Mouse (Mus musculus): Measurements from ENCODE around the gene Gse1. TPM values are rescaled to one million over a fixed set of nuclear protein-coding genes. Genes with fewer than 3 reads are reported as not detected.

Gene Gse1
- polyA plus RNA-seq, 1 experiment = 17.1 TPM

DNA sequence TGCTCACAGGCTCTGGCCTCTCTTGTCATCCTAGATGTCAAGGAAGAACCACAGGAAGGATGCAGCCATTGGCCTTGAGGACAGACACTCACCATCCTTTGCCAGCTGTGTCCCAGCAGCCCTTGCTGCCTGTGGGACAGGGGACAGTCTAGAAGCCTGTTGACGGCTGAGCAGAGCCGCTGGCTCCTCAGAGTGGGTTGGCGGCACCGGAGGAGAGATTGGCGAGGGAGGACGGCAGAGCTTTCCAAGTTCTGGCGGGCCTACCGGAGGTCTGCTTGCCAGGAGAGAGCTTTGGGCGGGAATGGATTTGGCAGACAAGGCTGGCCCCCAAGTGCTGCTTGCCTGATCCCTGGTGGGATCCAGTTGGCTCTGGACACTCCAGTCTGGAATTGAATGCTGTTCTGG is 165.6 kb downstream of the Gse1 start:
- TF ChIP-seq GATA1 (IDR thresholded peaks at IDR 0.05; ENCODE audit: low read length) = no peak
- TF ChIP-seq TAL1 (IDR thresholded peaks at IDR 0.05; ENCODE audit: low read length) = no peak
- Histone ChIP-seq H3K9me3 (ENCODE audit: control insufficient read depth, low read length) (peaks cover 5% of the 10 kb centered on the region), H3K36me3 (ENCODE audit: control insufficient read depth) (no peaks in the 10 kb centered on the region), H3K27me3 (ENCODE audit: control insufficient read depth) (peaks cover 14% of the 10 kb centered on the region), H3K4me1 (ENCODE audit: control insufficient read depth) (peaks cover 44% of the 10 kb centered on the region), H3K4me3 (replicated peaks) (no peak overlapping the region)

DNA sequence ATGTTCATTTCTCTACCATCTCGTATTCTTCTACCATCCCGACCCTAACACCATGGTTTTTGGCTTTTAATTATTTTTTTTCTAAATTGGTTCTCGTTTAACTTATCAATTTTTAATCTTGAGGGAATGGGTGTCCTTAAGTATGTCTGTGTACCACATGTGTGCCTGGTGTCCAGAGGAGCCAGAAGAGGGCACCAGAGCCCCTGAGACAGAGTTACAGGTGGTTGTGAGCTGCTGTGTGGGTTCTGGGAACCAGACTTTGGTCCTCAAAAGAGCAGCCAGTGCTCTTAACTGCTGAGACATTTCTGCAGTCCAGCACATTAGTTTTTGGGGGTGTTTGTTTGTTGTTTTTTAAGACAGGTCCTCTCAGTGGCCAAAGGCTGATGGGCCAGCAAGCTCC is 167.6 kb downstream of the Gse1 start:
- H3K4me1 ChIP-seq (ENCODE audit: control insufficient read depth) = peaks cover 38% of the 10 kb centered on the region
- TF ChIP-seq GATA1 (IDR thresholded peaks at IDR 0.05; ENCODE audit: low read length) = no peak
- no peak for TF ChIP-seq TAL1 (IDR thresholded peaks at IDR 0.05; ENCODE audit: low read length)
- peaks cover 5% of the 10 kb centered on the region for H3K9me3 ChIP-seq (ENCODE audit: control insufficient read depth, low read length)
- no peak overlapping the region for H3K4me3 ChIP-seq (replicated peaks)
- H3K27me3 ChIP-seq (ENCODE audit: control insufficient read depth) = peaks cover 28% of the 10 kb centered on the region
- H3K36me3 ChIP-seq (ENCODE audit: control insufficient read depth) = no peaks in the 10 kb centered on the region

DNA sequence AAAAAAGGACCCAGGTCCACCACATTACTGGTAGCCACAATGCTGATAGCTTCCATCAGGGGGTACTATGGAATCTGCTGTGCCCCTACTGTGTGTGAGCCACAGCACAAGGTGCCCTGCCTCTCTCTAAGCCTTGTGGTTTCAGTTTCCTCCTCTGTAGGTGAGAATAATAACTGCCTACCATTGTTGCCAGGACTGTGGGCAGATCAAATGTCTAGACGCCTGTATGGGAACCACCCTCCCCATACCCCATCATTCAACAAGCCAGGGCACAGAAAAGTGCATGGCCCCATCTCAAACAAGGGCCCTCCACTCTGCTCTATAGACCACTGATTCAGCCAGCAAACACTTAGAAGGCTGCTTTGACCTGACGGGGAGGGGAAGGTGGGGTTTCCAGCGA is 168.5 kb downstream of the Gse1 start:
- peaks cover 5% of the 10 kb centered on the region for H3K9me3 ChIP-seq (ENCODE audit: control insufficient read depth, low read length)
- no peak overlapping the region for H3K4me3 ChIP-seq (replicated peaks)
- H3K27me3 ChIP-seq (ENCODE audit: control insufficient read depth) = peaks cover 35% of the 10 kb centered on the region
- no peaks in the 10 kb centered on the region for H3K36me3 ChIP-seq (ENCODE audit: control insufficient read depth)
- TF ChIP-seq GATA1 (IDR thresholded peaks at IDR 0.05; ENCODE audit: low read length) (no peak), TAL1 (IDR thresholded peaks at IDR 0.05; ENCODE audit: low read length) (no peak)
- peaks cover 39% of the 10 kb centered on the region for H3K4me1 ChIP-seq (ENCODE audit: control insufficient read depth)

DNA sequence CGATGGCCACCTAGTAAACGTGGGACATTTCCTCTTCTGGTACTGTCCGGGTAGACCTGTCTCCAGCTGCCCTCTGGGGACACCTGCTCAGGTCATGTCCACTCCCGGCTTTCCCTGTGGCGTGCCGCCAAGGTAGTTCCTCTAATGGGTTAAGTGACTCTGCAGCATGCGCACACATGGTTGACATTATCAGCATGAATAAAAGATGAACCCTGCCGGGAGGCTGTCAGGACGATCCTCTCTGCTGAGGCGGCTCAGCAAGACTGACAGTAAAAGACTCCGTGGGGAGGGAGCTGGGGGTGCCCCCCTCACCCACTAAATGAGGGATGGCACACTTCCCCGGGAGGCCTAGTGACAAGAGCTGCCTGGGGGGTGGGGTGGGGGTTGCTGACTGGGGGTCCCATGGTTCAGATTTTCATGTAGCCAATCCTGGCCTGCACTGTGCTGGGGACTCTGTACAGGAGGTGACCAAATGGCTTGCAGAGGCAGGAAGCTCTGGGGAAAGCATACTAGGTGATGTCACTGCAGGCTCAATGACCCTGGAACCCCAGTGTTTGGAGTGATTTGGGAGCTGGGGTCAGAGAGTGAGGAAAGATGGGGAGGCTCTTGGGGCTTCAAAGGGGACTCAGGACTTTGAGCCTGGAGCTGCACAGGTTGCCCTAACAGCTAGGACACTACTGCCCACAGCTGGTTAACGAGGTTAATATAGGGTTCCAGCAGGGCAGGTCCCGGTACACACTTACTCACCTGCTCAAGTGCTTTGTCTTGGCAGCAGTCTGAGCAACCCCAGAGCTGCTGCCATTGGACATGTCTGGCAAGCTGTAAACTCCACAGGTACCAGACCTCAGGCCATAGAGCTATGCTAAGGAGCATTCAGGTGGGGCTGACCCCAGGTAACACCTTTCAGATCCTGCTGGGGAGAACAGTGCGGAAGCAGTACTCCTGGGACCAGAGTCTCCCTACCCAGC is 169.5 kb downstream of the Gse1 start:
- peaks cover 46% of the 10 kb centered on the region for H3K4me1 ChIP-seq (ENCODE audit: control insufficient read depth)
- no peaks in the 10 kb centered on the region for H3K36me3 ChIP-seq (ENCODE audit: control insufficient read depth)

DNA sequence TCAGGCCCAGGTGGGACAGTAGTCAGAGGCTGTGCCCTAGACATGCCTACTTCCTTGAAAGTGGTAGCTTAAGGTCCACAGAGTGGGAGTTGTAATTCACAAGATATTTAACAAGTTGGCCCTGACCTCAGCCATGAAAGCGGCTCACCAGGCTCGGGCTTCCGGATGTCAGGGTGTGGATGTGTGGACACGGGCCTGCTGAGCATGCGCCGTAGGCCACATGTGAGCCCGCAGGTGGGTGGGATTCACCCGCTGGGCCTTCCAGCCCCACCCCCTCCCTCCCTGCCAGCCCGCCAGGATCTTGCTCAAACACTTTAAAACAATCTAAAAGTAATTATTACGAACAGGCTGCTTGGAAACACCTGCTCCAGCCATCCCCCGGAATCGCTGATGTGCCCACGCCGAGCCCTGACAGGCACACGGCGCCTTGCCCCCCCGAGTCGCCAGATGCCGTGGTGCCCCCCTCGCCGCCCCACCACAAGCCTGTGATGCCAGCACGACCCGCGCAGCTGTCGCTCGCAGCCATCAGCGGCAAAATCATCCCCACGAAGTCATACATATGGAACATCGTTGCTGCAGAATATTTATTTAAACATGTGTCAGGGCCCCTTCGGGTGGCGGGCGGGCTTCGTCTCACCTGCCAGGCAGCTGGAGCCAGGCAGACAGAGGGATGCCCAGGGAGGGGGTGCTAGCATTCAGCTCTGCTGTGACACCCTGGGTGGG is 171.1 kb downstream of the Gse1 start:
- peaks cover 39% of the 10 kb centered on the region for H3K27me3 ChIP-seq (ENCODE audit: control insufficient read depth)
- H3K4me1 ChIP-seq (ENCODE audit: control insufficient read depth) = peaks cover 50% of the 10 kb centered on the region
- TF ChIP-seq GATA1 (IDR thresholded peaks at IDR 0.05; ENCODE audit: low read length) = no peak
- TF ChIP-seq TAL1 (IDR thresholded peaks at IDR 0.05; ENCODE audit: low read length) = no peak
- peaks cover 5% of the 10 kb centered on the region for H3K9me3 ChIP-seq (ENCODE audit: control insufficient read depth, low read length)
- H3K4me3 ChIP-seq (replicated peaks) = no peak overlapping the region
- no peaks in the 10 kb centered on the region for H3K36me3 ChIP-seq (ENCODE audit: control insufficient read depth)

More for the DNA sequence above, 169.5 kb downstream of the Gse1 start:
- TF ChIP-seq GATA1 (IDR thresholded peaks at IDR 0.05; ENCODE audit: low read length) (no peak), TAL1 (IDR thresholded peaks at IDR 0.05; ENCODE audit: low read length) (no peak)
- Histone ChIP-seq H3K9me3 (ENCODE audit: control insufficient read depth, low read length) (peaks cover 5% of the 10 kb centered on the region), H3K27me3 (ENCODE audit: control insufficient read depth) (peaks cover 39% of the 10 kb centered on the region), H3K4me3 (replicated peaks) (no peak overlapping the region)

DNA sequence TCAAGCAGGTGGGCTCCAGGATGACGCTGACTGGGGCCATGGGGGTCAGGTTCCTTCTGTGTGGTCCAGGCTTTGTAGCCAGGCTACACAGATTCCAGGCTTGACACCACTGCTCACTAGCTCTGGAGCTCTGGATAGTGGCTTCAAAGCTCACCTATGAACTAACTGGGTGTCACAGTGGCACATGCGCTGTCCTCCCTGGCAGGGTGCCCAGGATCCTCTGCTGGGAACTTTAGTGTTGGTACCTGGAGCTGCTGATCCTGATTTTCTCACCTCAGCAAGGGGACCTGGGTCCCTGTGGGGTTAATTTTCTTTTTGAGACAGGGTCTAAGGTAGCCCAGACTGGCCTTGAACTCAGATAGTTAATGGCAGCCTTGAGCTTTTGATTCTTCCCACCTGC is 173.0 kb downstream of the Gse1 start:
- Histone ChIP-seq H3K27me3 (ENCODE audit: control insufficient read depth) (peaks cover 39% of the 10 kb centered on the region), H3K4me1 (ENCODE audit: control insufficient read depth) (peaks cover 66% of the 10 kb centered on the region), H3K4me3 (replicated peaks) (no peak overlapping the region), H3K9me3 (ENCODE audit: control insufficient read depth, low read length) (peaks cover 1% of the 10 kb centered on the region), H3K36me3 (ENCODE audit: control insufficient read depth) (no peaks in the 10 kb centered on the region)
- TF ChIP-seq TAL1 (IDR thresholded peaks at IDR 0.05; ENCODE audit: low read length) (no peak), GATA1 (IDR thresholded peaks at IDR 0.05; ENCODE audit: low read length) (no peak)

DNA sequence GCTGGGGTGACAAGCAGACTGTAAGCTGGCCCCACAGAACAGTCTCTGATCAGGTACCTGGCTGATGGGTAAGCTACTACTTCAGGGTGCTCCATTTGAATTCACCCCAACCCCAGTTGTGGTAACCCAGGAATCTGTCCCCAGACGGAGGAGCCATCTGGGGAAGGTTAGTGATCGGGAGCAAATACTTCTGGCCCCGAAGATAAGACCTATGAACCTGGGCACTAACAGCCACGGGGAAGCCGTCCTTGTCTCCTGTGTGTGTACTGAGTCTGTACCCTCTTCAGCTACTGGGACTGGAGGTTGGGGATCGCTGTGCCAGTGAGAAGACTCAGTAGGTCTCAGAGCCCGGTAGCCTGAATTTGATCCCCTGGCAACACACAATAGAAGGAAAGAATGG is 173.5 kb downstream of the Gse1 start:
- TF ChIP-seq TAL1 (IDR thresholded peaks at IDR 0.05; ENCODE audit: low read length) (no peak), GATA1 (IDR thresholded peaks at IDR 0.05; ENCODE audit: low read length) (no peak)
- Histone ChIP-seq H3K36me3 (ENCODE audit: control insufficient read depth) (no peaks in the 10 kb centered on the region), H3K9me3 (ENCODE audit: control insufficient read depth, low read length) (no peaks in the 10 kb centered on the region; the same call in 1 of the 2 replicates), H3K4me3 (replicated peaks) (no peak overlapping the region), H3K4me1 (ENCODE audit: control insufficient read depth) (peaks cover 66% of the 10 kb centered on the region), H3K27me3 (ENCODE audit: control insufficient read depth) (peaks cover 39% of the 10 kb centered on the region)

DNA sequence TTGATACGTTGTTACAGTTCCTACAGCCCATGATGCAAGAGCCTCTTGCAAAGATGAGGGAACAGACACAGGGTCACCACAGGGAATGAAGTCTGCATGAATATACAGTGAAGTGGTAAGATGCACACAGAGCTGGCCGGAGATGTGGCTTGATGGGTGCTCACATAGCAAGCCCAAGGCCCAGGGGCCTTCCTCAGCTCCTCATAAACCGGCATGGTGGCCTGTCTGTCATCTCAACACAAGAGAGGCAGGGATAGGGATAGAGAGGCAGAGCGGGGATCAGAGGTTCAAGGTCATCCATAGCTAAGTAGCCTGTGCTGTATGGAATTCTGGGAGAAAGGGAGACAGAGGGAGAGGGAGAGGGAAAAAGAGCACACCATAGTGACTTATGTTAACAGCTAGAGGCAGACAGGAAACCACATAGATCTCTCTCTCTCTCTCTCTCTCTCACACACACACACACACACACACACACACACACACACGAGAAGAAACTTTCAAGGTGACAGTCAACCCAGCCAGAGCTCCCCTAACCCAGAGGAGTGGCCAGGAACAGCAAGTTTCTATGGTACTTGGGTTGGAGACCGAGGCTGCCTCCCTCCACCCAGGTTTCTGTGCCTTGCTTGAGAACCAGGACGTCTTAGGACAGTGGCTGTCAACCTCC is 175.5 kb downstream of the Gse1 start:
- no peak for TF ChIP-seq TAL1 (IDR thresholded peaks at IDR 0.05; ENCODE audit: low read length)
- TF ChIP-seq GATA1 (IDR thresholded peaks at IDR 0.05; ENCODE audit: low read length) = no peak
- Histone ChIP-seq H3K4me1 (ENCODE audit: control insufficient read depth) (peaks cover 79% of the 10 kb centered on the region), H3K27me3 (ENCODE audit: control insufficient read depth) (peaks cover 25% of the 10 kb centered on the region), H3K4me3 (replicated peaks) (no peak overlapping the region), H3K36me3 (ENCODE audit: control insufficient read depth) (no peaks in the 10 kb centered on the region), H3K9me3 (ENCODE audit: control insufficient read depth, low read length) (no peaks in the 10 kb centered on the region)
